Mouse (Mus musculus) heart, postnatal 10 days (tissue): ENCODE results near the gene Rnf111. TPM values are rescaled to one million over a fixed set of nuclear protein-coding genes. Genes with fewer than 3 reads are reported as not detected.
"Not testable (repeated sequence)": the region's sequence is repeated elsewhere in the genome, so short reads cannot be mapped to it uniquely, and the experiment has no call there.

Experiments used
- DNase-seq, 2 experiments: peaks; one replicate each; pipeline ENCODE4 v3.0.0; 2021
- intact Hi-C: fragments of 180-260 bp; cut with DNase I; formaldehyde crosslinking; loops from one replicate; pipeline ENCODE4 v1.15.1; 2025
- total RNA-seq, 2 experiments: library from RNA; stranded (reverse); gene quantifications; 2 replicates each; pipeline ENCODE4 v1.2.3; 2021

Gene Rnf111
- total RNA-seq, 2 experiments from 2014 or later = 29.8 to 33.2 TPM

- DNase-seq = no peak
- intact Hi-C loops = loop anchor here (2.0 kb wide), 1 partner anchor 40 kb away; the partner anchor contains the start of gene Sltm
These were observed 1.1 kb downstream of the Rnf111 start for GRCm38 (mm10) chr9:70502284-70503014.

- intact Hi-C loops = no loop called here
These were observed 6.5 kb downstream of the Rnf111 start for GRCm38 (mm10) chr9:70496990-70497389.

GRCm38 (mm10) chr9:70493038-70493437 is 10.5 kb downstream of the Rnf111 start:
- DNase-seq = no peak
- intact Hi-C loops = no loop called here

More at GRCm38 (mm10) chr9:70496990-70497389, 6.5 kb downstream of the Rnf111 start:
- DNase-seq = no peak

- intact Hi-C loops = no loop called here
- DNase-seq = no peak
These were observed 12.3 kb downstream of the Rnf111 start for GRCm38 (mm10) chr9:70491176-70491575.

GRCm38 (mm10) chr9:70487401-70487800 is 16.1 kb downstream of the Rnf111 start:
- no peak for DNase-seq
- intact Hi-C loops = no loop called here

- intact Hi-C loops = no loop called here
- DNase-seq = no peak
These were observed 17.7 kb downstream of the Rnf111 start for GRCm38 (mm10) chr9:70485840-70486239.

- DNase-seq = no peak
These were observed 20.0 kb downstream of the Rnf111 start for GRCm38 (mm10) chr9:70483495-70483894.

GRCm38 (mm10) chr9:70481872-70482271 is 21.7 kb downstream of the Rnf111 start:
- intact Hi-C loops = no loop called here
- DNase-seq = no peak

More at GRCm38 (mm10) chr9:70483495-70483894, 20.0 kb downstream of the Rnf111 start:
- intact Hi-C loops = no loop called here

GRCm38 (mm10) chr9:70477229-70477628 is 26.3 kb downstream of the Rnf111 start:
- intact Hi-C loops = no loop called here
- DNase-seq = no peak

GRCm38 (mm10) chr9:70475777-70476270 is 27.7 kb downstream of the Rnf111 start:
- intact Hi-C loops = no loop called here

GRCm38 (mm10) chr9:70473400-70473799 is 30.1 kb downstream of the Rnf111 start:
- intact Hi-C loops = no loop called here
- DNase-seq = no peak

More at GRCm38 (mm10) chr9:70475777-70476270, 27.7 kb downstream of the Rnf111 start:
- no peak for DNase-seq

GRCm38 (mm10) chr9:70463091-70463490 is 40.4 kb downstream of the Rnf111 start:
- intact Hi-C loops, DNase-seq: not testable (repeated sequence)

GRCm38 (mm10) chr9:70452371-70452770 is 51.2 kb downstream of the Rnf111 start:
- intact Hi-C loops = no loop called here

GRCm38 (mm10) chr9:70449072-70449471 is 54.5 kb downstream of the Rnf111 start:
- intact Hi-C loops = no loop called here

More at GRCm38 (mm10) chr9:70452371-70452770, 51.2 kb downstream of the Rnf111 start:
- DNase-seq = no peak

GRCm38 (mm10) chr9:70439959-70440358 is 63.6 kb downstream of the Rnf111 start:
- intact Hi-C loops = no loop called here
- DNase-seq = peak; percentile 46 to 57

More at GRCm38 (mm10) chr9:70449072-70449471, 54.5 kb downstream of the Rnf111 start:
- DNase-seq = no peak

GRCm38 (mm10) chr9:70422661-70423060 is 80.9 kb downstream of the Rnf111 start:
- intact Hi-C loops = no loop called here
- DNase-seq = no peak

GRCm38 (mm10) chr9:70421257-70422056 is 82.1 kb downstream of the Rnf111 start, which contains the start of gene Ccnb2:
Gene Ccnb2, minus strand, starts transcription at chr9:70421547.
- peak; percentile 91 to 92 for DNase-seq
- intact Hi-C loops = no loop called here

- intact Hi-C loops = loop anchor here (5.0 kb wide), 1 partner anchor 151 kb away; no protein-coding TSS in a partner anchor
These were observed 87.1 kb downstream of the Rnf111 start for GRCm38 (mm10) chr9:70416412-70416811.

GRCm38 (mm10) chr9:70413038-70413437 is 90.5 kb downstream of the Rnf111 start:
- DNase-seq = no peak
- intact Hi-C loops = no loop called here

More at GRCm38 (mm10) chr9:70416412-70416811, 87.1 kb downstream of the Rnf111 start:
- no peak for DNase-seq

GRCm38 (mm10) chr9:70410668-70411067 is 92.9 kb downstream of the Rnf111 start:
- intact Hi-C loops = no loop called here

GRCm38 (mm10) chr9:70409743-70410142 is 93.8 kb downstream of the Rnf111 start:
- intact Hi-C loops = loop anchor here (5.0 to 10.0 kb wide), 2 partner anchors 103 to 685 kb away; no protein-coding TSS in a partner anchor
- no peak for DNase-seq

More at GRCm38 (mm10) chr9:70410668-70411067, 92.9 kb downstream of the Rnf111 start:
- no peak for DNase-seq
